Mouse (Mus musculus): Measurements from ENCODE around the gene Mecr. TPM values are rescaled to one million over a fixed set of nuclear protein-coding genes. Genes with fewer than 3 reads are reported as not detected.
"Not testable (repeated sequence)": the region's sequence is repeated elsewhere in the genome, so short reads cannot be mapped to it uniquely, and the experiment has no call there.

Gene Mecr
- total and polyA plus RNA-seq, 3 experiments: 92.1 to 137 TPM; not detected in 1

DNA sequence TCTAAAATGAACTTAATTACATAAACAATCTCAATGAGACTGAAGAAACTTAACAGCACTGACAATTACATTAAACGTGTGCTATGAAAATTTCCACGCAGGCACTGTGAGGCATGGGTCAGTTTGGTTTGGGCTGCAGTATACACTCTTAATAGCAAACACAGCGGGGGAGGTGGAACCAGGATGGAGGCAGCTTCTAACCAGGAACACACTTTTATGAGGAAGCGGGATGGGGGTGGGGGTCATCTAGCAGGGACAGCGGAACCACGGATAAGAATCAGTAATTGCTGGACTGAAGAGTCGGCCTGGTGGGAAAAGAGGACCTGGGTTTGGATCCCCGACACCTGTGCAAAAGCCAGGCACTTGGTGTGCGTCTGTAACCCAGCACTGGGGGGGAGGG lies 39.4 kb upstream of the Mecr start:
- Histone ChIP-seq H3K9me3 (replicated peaks; ENCODE audit: insufficient read depth, low read length) (no peaks in the 10 kb centered on the region), H3K27me3 (ENCODE audit: control insufficient read depth in 1 of 2, insufficient read depth in 2 of 2, low read length in 2 of 2) (no peaks in the 10 kb centered on the region), H3K27ac (ENCODE audit: control insufficient read depth, low read depth, low read length) (no peak overlapping the region)

GRCm38 (mm10) chr4:131804732-131805131 lies 38.5 kb upstream of the Mecr start:
- H3K27me3 ChIP-seq (ENCODE audit: control insufficient read depth in 1 of 2, insufficient read depth in 2 of 2, low read length in 2 of 2); H3K4me1 ChIP-seq (ENCODE audit: control insufficient read depth in 1 of 2, insufficient read depth in 2 of 2, low read length in 2 of 2); H3K4me3 ChIP-seq (ENCODE audit: control insufficient read depth in 1 of 2, insufficient read depth in 1 of 2, low read depth in 2 of 2, low read length in 2 of 2); DNase-seq (ENCODE audit: low read depth, low spot score); H3K9me3 ChIP-seq (replicated peaks; ENCODE audit: insufficient read depth, low read length); H3K9ac ChIP-seq (ENCODE audit: control insufficient read depth, low read depth, low read length, poor library complexity, severe bottlenecking); H3K27ac ChIP-seq (ENCODE audit: control insufficient read depth, low read depth, low read length); H3K79me2 ChIP-seq (ENCODE audit: control insufficient read depth, insufficient read depth, low read length, poor library complexity); H3K36me3 ChIP-seq (ENCODE audit: control insufficient read depth in 1 of 2, insufficient read depth in 2 of 2, low read length in 2 of 2): not testable (repeated sequence)

More for the DNA sequence above, 39.4 kb upstream of the Mecr start:
- Histone ChIP-seq H3K79me2 (ENCODE audit: control insufficient read depth, insufficient read depth, low read length, poor library complexity) (no peaks in the 10 kb centered on the region), H3K36me3 (ENCODE audit: control insufficient read depth in 1 of 2, insufficient read depth in 2 of 2, low read length in 2 of 2) (no peaks in the 10 kb centered on the region), H3K9ac (ENCODE audit: control insufficient read depth, low read depth, low read length, poor library complexity, severe bottlenecking) (no peak overlapping the region), H3K4me1 (ENCODE audit: control insufficient read depth in 1 of 2, insufficient read depth in 2 of 2, low read length in 2 of 2) (no peaks in the 10 kb centered on the region), H3K4me3 (ENCODE audit: control insufficient read depth in 1 of 2, insufficient read depth in 1 of 2, low read depth in 2 of 2, low read length in 2 of 2) (no peak overlapping the region)
- DNase-seq (ENCODE audit: low read depth, low spot score): no peak
- no peak for TF ChIP-seq NELFE (IDR thresholded peaks at IDR 0.05; ENCODE audit: low read depth, low read length)
- no peak for TF ChIP-seq SIN3A (IDR thresholded peaks at IDR 0.05; ENCODE audit: low read length)
- TF ChIP-seq KAT2A (conservative IDR thresholded peaks at IDR 0.05; ENCODE audit: low read depth, low read length): no peak
- no peak for TF ChIP-seq SMC3 (IDR thresholded peaks at IDR 0.05; ENCODE audit: low read depth, low read length)
- no peak for TF ChIP-seq CTCF (IDR thresholded peaks at IDR 0.05 in 2 of 3, conservative IDR thresholded peaks at IDR 0.05 in 1 of 3; ENCODE audit: control insufficient read depth in 1 of 3, insufficient read depth in 1 of 3, low read depth in 2 of 3, low read length in 3 of 3, poor library complexity in 1 of 3, severe bottlenecking in 1 of 3)
- TF ChIP-seq MAZ (IDR thresholded peaks at IDR 0.05; ENCODE audit: low read depth, low read length): no peak
- TF ChIP-seq USF1 (IDR thresholded peaks at IDR 0.05; ENCODE audit: low read depth, low read length): no peak
- TF ChIP-seq MAFK (IDR thresholded peaks at IDR 0.05; ENCODE audit: borderline replicate concordance, low read depth, low read length): no peak
- no peak for TF ChIP-seq ELF1 (IDR thresholded peaks at IDR 0.05; ENCODE audit: low read depth, low read length)
- no peak for TF ChIP-seq ZMIZ1 (IDR thresholded peaks at IDR 0.05; ENCODE audit: low read depth, low read length)
- no peak for TF ChIP-seq HCFC1 (IDR thresholded peaks at IDR 0.05; ENCODE audit: low read depth, low read length)
- TF ChIP-seq USF2 (IDR thresholded peaks at IDR 0.05; ENCODE audit: borderline replicate concordance in 1 of 2, insufficient read depth in 1 of 2, low read depth in 1 of 2, low read length in 2 of 2): no peak
- TF ChIP-seq ETS1 (IDR thresholded peaks at IDR 0.05; ENCODE audit: low read depth, low read length): no peak
- TF ChIP-seq POLR2AphosphoS5 (IDR thresholded peaks at IDR 0.05; ENCODE audit: borderline replicate concordance, low read depth, low read length): no peak
- TF ChIP-seq MYC (IDR thresholded peaks at IDR 0.05; ENCODE audit: low read depth, low read length): no peak
- TF ChIP-seq POLR2A (IDR thresholded peaks at IDR 0.05; ENCODE audit: control insufficient read depth in 1 of 2, insufficient read depth in 1 of 2, low read depth in 1 of 2, low read length in 2 of 2, poor library complexity in 1 of 2): no peak
- TF ChIP-seq CHD2 (IDR thresholded peaks at IDR 0.05; ENCODE audit: low read length): no peak
- no peak for TF ChIP-seq TCF12 (IDR thresholded peaks at IDR 0.05; ENCODE audit: low read depth, low read length)
- no peak for TF ChIP-seq TAL1 (IDR thresholded peaks at IDR 0.05; ENCODE audit: low read length)
- no peak for TF ChIP-seq ZNF384 (IDR thresholded peaks at IDR 0.05; ENCODE audit: low read depth, low read length)

All from MEL (cell line).